Mouse (Mus musculus) brain, adult 10 weeks (tissue): Measurements from ENCODE around the gene Nxf2. TPM values are rescaled to one million over a fixed set of nuclear protein-coding genes. Genes with fewer than 3 reads are reported as not detected.

ENCODE experiments used
- polyA plus RNA-seq: library from polyadenylated mRNA; stranded (reverse); fragments of 350-450 nt; fragmentation: Illumina TruSeq; extraction: RNeasy Lipid Tissue Mini Kit (QIAGEN cat#74804); gene quantifications from one replicate; pipeline ENCODE4 v1.2.3, GENCODE M21; 2015; ENCODE audit warnings: low read depth, low replicate concordance

Gene Nxf2
- 0.19 TPM for polyA plus RNA-seq

GRCm38 (mm10) chrX:134964546-134964945 is at the start of gene Nxf2:
Gene Nxf2 (minus strand): TSS chrX:134964754.

GRCm38 (mm10) chrX:135008720-135009470 is 44.3 kb upstream of the Nxf2 start, which contains the start of gene Zmat1:
Gene Zmat1 (minus strand): TSS chrX:135009209.

Other genes starting within 250 kb of the Nxf2 start
- gene Armcx1, start 246.8 kb downstream of the Nxf2 start, polyA plus RNA-seq, result 77.3 TPM
- gene Armcx6, start 213.3 kb downstream of the Nxf2 start, polyA plus RNA-seq, result 11.0 TPM
- gene Armcx3, start 208.2 kb downstream of the Nxf2 start, polyA plus RNA-seq, result 84.8 TPM
- 84.0 TPM for gene Armcx2, start 155.5 kb downstream of the Nxf2 start, polyA plus RNA-seq
- 10.8 TPM for gene Zmat1, start 44.5 kb upstream of the Nxf2 start, polyA plus RNA-seq
- not detected for gene Gm15023, start 212.9 kb upstream of the Nxf2 start, polyA plus RNA-seq
- gene Tceal6, start 245.9 kb upstream of the Nxf2 start, polyA plus RNA-seq, result 143 TPM